Mouse (Mus musculus) cerebellum, postnatal 4 days (tissue): ENCODE measurements around the gene Efna4.

Experiments used
- DNase-seq, 2 experiments: peaks; one replicate each; pipeline ENCODE4 v3.0.0; 2022; ENCODE audit warnings: low spot score in 2 of 2, mixed read lengths in 1 of 2

The Efna4 gene

GRCm38 (mm10) chr3:89361675-89362074 lies 23.8 kb upstream of the Efna4 start, which contains the start of gene Dcst2:
Gene Dcst2 (plus strand): TSS chr3:89361975.
- DNase-seq = no peak

DNA sequence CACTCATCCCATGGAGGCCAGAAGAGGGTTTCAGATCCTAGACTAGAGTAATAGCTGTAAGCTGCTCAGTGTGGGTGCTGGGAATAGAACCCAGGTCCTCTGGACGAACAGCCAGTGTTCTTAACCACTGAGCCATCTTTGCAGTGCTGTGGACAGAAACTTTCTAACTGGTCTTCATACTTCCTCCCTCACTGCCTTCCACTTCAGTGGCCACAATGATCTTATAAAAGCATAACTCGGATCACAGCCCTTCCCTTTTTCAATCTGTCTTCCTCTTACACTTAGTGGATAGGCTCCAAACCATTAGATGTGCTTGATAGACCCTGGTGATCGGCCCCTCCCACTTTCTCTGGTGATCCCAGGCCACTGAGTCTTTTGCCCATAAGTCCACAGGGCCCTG lies 22.4 kb upstream of the Efna4 start:
- DNase-seq = no peak

- no peak for DNase-seq
These were observed 21.8 kb upstream of the Efna4 start for GRCm38 (mm10) chr3:89359630-89360029.

- no peak for DNase-seq
These were observed 18.2 kb upstream of the Efna4 start for GRCm38 (mm10) chr3:89356029-89356428.

GRCm38 (mm10) chr3:89355512-89355902 lies 17.7 kb upstream of the Efna4 start:
- no peak for DNase-seq

DNA sequence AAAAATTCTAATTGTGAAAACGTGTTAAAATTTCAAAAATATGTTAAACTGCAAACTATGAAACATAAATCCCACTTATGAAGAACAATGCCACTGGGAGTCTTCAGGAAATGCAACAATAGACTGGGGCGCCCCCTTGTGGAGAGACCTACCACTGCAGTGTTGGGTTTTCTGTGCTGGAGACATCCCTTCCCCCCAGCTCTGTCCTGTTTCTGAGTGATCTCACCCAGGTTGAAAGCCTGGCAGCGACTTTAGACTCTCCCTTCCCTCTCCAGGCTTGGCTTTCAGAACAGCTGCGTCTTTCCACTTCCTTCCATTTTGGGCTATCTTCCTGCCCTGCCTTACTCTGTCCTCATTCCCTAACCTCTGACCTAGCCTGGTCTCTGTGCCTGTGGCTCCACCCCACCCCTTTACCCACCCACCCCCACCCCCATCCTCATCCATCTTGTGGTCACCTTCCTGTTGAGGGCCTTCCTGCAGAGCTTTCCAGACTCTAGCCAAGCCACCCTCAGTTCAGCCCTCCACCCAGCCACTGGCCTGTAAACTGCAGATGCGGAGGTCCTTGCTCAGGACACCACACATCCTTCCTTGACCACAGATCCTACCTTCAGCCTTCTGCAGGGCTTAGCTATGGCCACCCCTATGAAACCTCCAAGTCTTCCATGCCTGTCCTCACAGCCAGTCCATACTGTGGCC lies 17.1 kb upstream of the Efna4 start:
- DNase-seq = peak; percentile 76 to 85

DNA sequence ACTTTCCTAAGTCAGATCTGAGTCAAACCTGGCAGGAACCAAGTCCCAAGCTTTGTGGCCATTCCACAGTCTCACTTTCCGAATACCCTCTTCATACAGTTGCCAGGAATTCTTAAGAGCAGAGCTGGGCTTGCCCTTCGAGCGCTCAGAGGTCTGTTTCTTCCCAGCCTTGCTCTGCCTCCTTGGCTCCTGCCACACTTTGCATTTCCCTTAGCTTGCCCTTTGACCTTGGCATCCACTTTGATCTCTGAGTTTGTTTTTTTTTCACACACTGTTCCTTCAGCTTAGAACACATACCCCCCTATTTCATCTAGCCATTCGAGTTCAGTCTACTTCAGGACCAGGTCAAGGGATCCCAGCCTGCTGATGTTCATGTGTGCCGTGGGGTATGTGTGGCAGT lies 13.4 kb upstream of the Efna4 start:
- no peak for DNase-seq

GRCm38 (mm10) chr3:89349869-89350501 lies 12.2 kb upstream of the Efna4 start, which contains the start of gene Adam15:
Gene Adam15 (minus strand): TSS chr3:89349996.
- DNase-seq = peak; percentile 84 to 93

- peak in 1 of 2 experiments; percentile 26 for DNase-seq
These were observed 11.4 kb upstream of the Efna4 start for GRCm38 (mm10) chr3:89348911-89349868.

- DNase-seq = no peak
These were observed 10.1 kb upstream of the Efna4 start for GRCm38 (mm10) chr3:89347916-89348315.

- no peak for DNase-seq
These were observed 9.2 kb upstream of the Efna4 start for GRCm38 (mm10) chr3:89346815-89347540.

- DNase-seq = peak in 1 of 2 experiments; percentile 41
These were observed 5.5 kb upstream of the Efna4 start for GRCm38 (mm10) chr3:89343279-89343678.

DNA sequence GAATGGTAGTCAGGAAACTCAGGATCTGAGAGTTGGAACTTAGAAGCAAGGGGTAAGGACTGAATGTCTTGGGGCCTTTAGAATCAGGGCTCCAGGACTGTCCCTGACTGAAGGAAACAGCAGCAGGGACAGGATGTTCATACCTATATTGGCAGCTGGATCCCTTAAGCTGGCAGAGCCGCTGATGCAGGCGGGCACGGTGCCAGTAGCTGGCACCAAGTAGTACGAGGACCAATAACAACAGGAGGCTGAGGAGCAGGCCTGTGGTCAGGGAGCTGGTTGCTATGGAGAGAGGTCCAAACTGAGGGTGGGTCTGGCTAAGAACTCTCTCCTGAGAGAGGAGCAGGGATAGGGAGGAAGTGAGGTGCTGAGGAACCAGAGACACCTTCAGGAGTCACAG lies 4.0 kb upstream of the Efna4 start:
- DNase-seq = no peak

GRCm38 (mm10) chr3:89340465-89340864 lies 2.6 kb upstream of the Efna4 start:
- peak; percentile 72 to 90 for DNase-seq

DNA sequence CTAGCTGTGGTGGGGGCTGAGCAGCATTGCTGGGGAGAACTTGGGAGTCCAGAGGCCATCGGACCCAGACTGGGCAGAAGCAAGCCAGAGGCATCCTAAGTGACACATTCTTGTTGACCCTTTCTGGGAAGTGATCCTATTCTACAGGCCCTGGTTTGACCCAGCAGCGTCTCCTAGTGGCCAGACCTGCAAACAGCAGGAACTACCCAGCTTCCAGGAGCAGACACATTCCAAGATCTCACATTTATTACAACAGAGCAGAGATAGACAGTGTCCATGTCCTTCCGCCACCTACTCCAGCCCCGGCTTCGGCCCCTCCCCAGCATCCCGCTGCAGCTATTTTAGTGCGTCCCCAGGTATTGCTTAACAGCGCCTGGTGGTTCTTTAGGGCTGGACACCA lies 1.6 kb upstream of the Efna4 start:
- DNase-seq = peak in 1 of 2 experiments; percentile 83

- no peak for DNase-seq
These were observed 637 bp downstream of the Efna4 start for GRCm38 (mm10) chr3:89337062-89337720.

DNA sequence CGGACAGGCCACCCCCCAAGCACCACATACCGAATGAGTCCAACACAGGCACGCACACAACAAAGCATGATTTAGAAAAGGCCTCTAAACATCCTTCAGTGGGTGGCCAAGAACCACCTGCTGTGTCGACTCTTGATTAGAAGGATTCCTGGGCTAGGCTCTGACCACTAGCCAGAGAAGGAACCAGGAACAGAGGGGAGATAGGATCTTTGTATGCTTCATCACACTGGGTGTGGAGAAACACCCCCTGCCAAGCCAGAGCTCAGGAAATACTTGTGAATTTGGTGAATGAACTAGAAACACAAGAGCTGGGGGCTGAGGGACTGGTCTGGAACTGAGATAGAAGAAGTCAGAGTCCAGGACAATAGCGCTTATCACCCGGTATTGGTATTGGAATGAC lies 1.3 kb downstream of the Efna4 start:
- DNase-seq = no peak

DNA sequence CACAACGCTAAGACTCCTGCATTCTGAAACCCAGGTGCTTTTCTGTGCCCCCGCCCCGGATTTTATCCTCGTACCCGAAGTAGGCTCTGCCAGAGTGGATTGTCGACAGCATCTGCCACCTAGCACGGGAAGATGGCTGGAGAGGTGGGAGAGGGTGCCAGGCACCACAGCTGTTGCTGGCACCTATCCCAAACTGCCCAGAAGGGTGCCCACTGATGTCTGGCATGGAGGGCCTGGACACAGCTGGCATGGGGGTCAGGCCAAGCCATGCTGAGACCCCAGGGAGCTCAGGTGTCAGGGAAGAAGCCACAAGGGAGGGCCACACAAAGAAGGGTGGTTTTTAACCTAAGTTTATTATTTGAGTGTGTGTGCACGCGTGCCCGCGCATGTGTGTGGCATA lies 4.8 kb downstream of the Efna4 start:
- DNase-seq = peak in 1 of 2 experiments; percentile 72

DNA sequence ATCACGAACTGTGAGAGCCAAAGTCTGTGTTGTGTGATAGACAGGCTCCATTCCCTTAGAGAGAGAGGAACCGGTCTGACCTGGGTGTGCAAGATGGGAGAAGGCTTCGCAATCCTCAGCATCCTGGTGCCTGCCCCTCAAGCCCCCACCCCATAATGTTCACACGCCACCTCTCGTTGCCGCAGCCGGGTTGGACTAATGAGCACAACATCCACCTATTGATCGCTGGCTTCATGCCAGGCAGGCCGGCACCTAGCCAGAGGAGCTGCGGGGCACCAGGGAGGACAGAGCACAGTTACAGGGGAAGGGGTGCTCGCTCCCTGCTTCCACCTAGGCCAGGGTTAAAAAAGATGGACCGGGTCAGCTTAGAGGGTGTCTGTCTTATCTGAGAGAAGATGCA lies 5.4 kb downstream of the Efna4 start:
- peak in 1 of 2 experiments; percentile 66 for DNase-seq

- DNase-seq = no peak
These were observed 5.8 kb downstream of the Efna4 start for GRCm38 (mm10) chr3:89332013-89332412.

DNA sequence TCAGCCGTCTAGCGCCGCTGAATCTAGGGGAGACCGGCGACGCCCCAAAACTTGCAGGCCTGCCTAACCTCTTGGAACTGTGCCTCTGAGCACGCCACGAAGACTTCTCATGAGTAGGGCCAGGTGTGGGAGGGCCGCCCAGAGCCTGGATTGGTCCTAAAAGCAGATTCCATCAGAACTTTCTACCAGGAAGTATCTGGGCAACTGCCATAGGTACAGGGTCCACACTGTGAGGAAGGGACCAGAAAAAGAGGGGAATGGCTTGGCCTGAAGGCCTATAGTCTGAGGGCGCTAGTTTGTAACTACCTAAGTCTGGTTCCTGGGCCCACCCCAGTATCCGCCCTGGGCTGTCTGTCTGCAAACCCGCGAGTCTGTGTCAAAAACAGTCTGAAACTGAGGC lies 6.3 kb downstream of the Efna4 start:
- no peak for DNase-seq
